Mouse (Mus musculus): Measurements from ENCODE around the gene Stat5a. TPM values are rescaled to one million over a fixed set of nuclear protein-coding genes. Genes with fewer than 3 reads are reported as not detected.

Stat5a gene
- polyA plus RNA-seq, 1 experiment: 1.5 TPM

DNA sequence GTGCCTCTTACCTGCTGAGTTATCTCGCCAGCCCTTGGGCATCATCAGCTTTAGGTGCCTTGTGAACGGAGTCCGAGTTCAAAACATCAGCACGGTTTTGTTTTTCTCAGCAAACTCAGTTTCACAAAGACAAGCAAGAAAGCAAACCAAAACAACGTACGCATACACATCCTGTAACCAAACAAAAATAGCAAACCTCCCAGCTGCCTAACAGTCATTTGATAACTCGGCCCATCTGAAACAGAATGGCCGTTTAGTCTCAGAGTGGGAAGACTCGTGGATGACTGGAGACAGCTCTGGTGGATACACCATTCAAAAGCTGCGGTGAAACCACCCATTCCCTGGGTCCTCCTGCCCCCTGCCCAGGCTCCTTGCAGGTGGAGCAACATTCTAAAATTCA, 27.8 kb upstream of the Stat5a start:
- Histone ChIP-seq H3K4me3 (ENCODE audit: insufficient read depth, low read length) (no peak overlapping the region), H3K4me1 (ENCODE audit: control insufficient read depth, insufficient read depth, low read length) (no peaks in the 10 kb centered on the region; the same call in 1 of the 2 replicates), H3K27ac (ENCODE audit: insufficient read depth, low read length) (no peak overlapping the region)
- TF ChIP-seq CTCF (IDR thresholded peaks at IDR 0.05; ENCODE audit: extremely low read depth, insufficient read depth, low read length): no peak
- no peak for TF ChIP-seq POLR2A (IDR thresholded peaks at IDR 0.05; ENCODE audit: extremely low read depth, insufficient read depth, low read length)

DNA sequence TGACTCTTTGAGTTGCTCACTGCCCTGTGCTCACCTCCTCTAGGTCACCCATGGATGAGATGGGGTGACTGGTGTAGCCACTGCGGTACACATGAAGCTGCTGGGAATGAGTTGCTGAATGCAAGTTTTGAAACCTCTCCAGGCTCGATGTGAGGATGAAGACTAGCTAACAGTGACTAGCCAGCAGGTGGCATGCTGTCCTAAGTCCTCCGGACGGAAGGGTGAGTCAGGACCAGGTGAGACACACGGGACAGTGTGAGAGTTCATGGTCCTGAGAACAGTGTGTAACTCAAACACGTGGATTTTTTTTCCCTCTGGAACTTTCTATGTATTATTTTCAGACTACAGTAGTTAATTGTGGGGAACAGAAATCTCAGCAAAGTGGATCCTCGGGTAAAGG, 25.7 kb upstream of the Stat5a start:
- H3K27ac ChIP-seq (ENCODE audit: insufficient read depth, low read length): no peak overlapping the region
- TF ChIP-seq CTCF (IDR thresholded peaks at IDR 0.05; ENCODE audit: extremely low read depth, insufficient read depth, low read length): 0 out of 2 replicates have a peak, but pooled peaks have one; percentile 25
- no peak for TF ChIP-seq POLR2A (IDR thresholded peaks at IDR 0.05; ENCODE audit: extremely low read depth, insufficient read depth, low read length)
- no peaks in the 10 kb centered on the region; the same call in 1 of the 2 replicates for H3K4me1 ChIP-seq (ENCODE audit: control insufficient read depth, insufficient read depth, low read length)
- no peak overlapping the region for H3K4me3 ChIP-seq (ENCODE audit: insufficient read depth, low read length)

DNA sequence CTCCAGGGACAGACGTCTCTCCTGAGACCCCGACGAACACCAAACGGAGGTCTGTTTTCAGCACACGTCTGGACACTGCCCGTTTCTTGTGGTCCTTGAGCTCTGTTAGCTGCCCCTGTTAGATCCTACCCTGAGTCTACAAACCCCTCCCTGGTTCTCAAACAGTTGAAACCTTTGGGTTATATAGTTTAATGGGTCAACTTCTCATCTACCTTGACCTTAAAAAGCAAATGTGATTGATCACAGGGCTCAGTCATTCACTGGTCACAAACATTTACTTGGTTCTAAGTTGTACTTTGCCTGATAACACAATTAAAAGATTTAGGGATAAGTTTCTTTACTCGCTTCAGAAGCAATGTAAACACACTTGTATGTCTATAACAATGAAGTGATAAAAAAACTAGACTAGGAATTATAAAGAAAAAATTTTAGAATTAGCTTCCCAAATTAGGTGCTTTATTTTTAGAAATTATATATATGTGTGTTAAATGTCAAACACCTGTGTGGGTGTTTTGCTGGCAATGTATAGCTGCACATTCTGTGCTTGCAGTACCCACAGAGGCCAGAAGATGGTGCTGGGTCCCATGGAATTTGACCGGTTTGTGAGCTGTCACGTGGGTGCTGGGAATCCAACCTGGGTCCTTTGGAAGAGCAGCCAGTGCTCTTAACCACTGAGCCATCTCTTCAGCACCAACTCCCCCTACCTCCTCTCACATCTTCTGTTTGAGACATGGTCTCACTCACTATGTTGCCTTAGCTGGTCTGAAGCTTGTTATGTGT, 22.0 kb upstream of the Stat5a start:
- Histone ChIP-seq H3K27ac (ENCODE audit: insufficient read depth, low read length) (no peak overlapping the region), H3K4me1 (ENCODE audit: control insufficient read depth, insufficient read depth, low read length) (no peaks in the 10 kb centered on the region), H3K4me3 (ENCODE audit: insufficient read depth, low read length) (no peak overlapping the region)
- no peak for TF ChIP-seq POLR2A (IDR thresholded peaks at IDR 0.05; ENCODE audit: extremely low read depth, insufficient read depth, low read length)
- TF ChIP-seq CTCF (IDR thresholded peaks at IDR 0.05; ENCODE audit: extremely low read depth, insufficient read depth, low read length): no peak

DNA sequence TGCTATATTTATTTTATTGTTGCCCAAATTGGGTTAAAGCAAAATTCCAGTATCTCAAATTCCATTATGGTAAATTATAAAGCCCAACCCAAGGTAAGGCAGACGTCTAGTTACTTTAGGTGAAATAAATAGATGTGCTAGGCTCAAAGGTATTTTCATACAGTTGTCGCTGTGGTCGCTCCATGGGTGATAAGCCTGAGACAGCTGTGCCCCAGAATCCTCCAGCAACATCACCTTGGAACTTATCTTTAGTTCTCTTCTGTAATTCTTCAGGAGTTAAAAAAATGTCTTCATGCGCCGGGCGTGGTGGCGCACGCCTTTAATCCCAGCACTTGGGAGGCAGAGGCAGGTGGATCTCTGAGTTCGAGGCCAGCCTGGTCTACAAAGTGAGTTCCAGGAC, 20.3 kb upstream of the Stat5a start:
- no peak for TF ChIP-seq CTCF (IDR thresholded peaks at IDR 0.05; ENCODE audit: extremely low read depth, insufficient read depth, low read length)
- no peak for TF ChIP-seq POLR2A (IDR thresholded peaks at IDR 0.05; ENCODE audit: extremely low read depth, insufficient read depth, low read length)
- H3K4me1 ChIP-seq (ENCODE audit: control insufficient read depth, insufficient read depth, low read length): no peaks in the 10 kb centered on the region
- no peak overlapping the region for H3K4me3 ChIP-seq (ENCODE audit: insufficient read depth, low read length)
- H3K27ac ChIP-seq (ENCODE audit: insufficient read depth, low read length): no peak overlapping the region

DNA sequence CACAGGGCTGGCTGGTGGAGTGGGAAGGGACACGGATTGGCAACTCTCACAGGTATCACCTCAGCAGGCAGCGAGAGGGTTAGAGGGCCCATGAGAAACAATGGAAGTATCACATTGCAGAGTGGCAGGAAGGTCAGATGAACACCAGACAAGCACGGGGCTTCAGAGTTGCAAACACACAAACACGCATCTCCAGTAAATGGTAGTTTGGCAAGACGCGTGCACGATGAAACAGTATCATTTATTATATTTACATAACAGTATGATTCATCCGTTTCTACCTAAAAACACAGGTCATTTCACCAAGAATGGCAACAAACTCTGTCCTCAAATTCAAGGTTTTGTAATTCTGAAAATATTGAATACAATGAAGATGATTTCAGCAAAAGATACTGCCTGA, 19.6 kb upstream of the Stat5a start:
- H3K4me3 ChIP-seq (ENCODE audit: insufficient read depth, low read length): no peak overlapping the region
- TF ChIP-seq POLR2A (IDR thresholded peaks at IDR 0.05; ENCODE audit: extremely low read depth, insufficient read depth, low read length) (no peak), CTCF (IDR thresholded peaks at IDR 0.05; ENCODE audit: extremely low read depth, insufficient read depth, low read length) (no peak)
- no peak overlapping the region for H3K27ac ChIP-seq (ENCODE audit: insufficient read depth, low read length)
- H3K4me1 ChIP-seq (ENCODE audit: control insufficient read depth, insufficient read depth, low read length): no peaks in the 10 kb centered on the region

DNA sequence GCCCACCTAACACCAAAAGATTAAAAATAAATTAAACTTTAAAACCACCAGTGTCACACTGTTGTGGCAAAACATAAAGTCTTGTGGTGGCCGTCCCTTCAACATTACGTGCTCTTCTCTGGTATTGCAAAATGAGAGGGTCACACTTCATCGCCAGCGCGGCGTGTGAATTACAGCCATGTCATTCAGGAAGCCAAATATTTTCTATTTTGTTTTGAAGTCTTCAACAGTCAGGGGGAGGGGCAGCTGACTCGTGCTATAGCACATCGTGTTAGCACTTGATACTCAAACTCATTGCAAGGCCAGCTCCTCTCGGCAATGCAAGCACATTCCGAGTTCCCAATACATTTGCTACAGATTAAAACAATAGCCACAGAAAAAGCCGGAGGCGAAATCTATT, 18.3 kb upstream of the Stat5a start:
- TF ChIP-seq CTCF (IDR thresholded peaks at IDR 0.05; ENCODE audit: extremely low read depth, insufficient read depth, low read length) (no peak), POLR2A (IDR thresholded peaks at IDR 0.05; ENCODE audit: extremely low read depth, insufficient read depth, low read length) (no peak)
- Histone ChIP-seq H3K4me3 (ENCODE audit: insufficient read depth, low read length) (no peak overlapping the region), H3K4me1 (ENCODE audit: control insufficient read depth, insufficient read depth, low read length) (no peaks in the 10 kb centered on the region; the same call in 1 of the 2 replicates), H3K27ac (ENCODE audit: insufficient read depth, low read length) (no peak overlapping the region)

DNA sequence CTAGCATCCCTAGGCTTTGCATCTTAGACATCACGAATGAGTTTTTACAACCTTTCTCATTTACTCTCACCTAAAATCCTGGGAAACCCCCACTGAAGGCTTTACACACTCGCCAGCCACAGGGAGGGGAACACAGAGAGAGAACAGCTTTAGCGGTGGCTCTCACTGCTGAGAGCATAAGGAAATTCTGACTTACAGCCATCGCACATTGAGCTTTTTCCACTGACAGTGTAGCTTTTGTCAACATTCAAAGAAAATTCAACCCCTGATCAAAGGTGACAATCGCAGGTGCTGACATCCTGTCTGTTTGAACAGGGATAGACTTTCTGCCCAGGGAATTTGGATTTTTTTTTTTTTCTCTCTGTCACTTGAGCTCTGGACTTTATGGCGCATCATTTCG, 17.1 kb upstream of the Stat5a start:
- Histone ChIP-seq H3K4me3 (ENCODE audit: insufficient read depth, low read length) (no peak overlapping the region), H3K4me1 (ENCODE audit: control insufficient read depth, insufficient read depth, low read length) (no peaks in the 10 kb centered on the region; the same call in 1 of the 2 replicates), H3K27ac (ENCODE audit: insufficient read depth, low read length) (no peak overlapping the region)
- TF ChIP-seq CTCF (IDR thresholded peaks at IDR 0.05; ENCODE audit: extremely low read depth, insufficient read depth, low read length) (no peak), POLR2A (IDR thresholded peaks at IDR 0.05; ENCODE audit: extremely low read depth, insufficient read depth, low read length) (no peak)

DNA sequence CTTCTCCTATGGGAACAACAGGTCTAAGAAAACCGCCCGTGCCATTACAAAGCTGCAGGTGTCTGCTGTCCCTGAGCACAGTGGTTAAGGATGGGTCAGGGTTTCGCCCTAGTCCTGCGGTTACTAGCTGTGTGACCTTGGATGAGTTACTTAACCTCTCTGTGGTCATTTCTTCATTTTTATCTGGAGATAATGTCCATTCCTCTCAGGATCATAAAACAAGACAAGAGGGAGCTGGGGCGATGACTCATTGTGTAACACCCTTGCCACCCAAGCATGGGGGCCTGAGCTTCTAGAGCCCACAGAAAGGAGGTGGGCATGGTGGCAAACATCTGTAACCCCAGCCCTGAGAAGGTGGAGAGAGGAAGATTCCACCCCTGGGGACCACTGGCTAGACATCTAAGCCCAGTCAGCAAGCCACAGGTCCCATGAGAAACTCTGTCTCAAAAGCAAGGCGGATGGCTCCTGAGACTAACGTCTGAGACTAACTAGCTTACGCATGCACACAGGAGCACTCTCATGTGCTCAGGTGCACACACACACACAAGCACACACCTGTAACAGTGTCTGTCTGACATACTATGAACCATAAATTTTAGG, 16.0 kb upstream of the Stat5a start:
- no peak overlapping the region for H3K4me3 ChIP-seq (ENCODE audit: insufficient read depth, low read length)
- H3K27ac ChIP-seq (ENCODE audit: insufficient read depth, low read length): no peak overlapping the region
- TF ChIP-seq POLR2A (IDR thresholded peaks at IDR 0.05; ENCODE audit: extremely low read depth, insufficient read depth, low read length): no peak
- TF ChIP-seq CTCF (IDR thresholded peaks at IDR 0.05; ENCODE audit: extremely low read depth, insufficient read depth, low read length): no peak
- no peaks in the 10 kb centered on the region; the same call in 1 of the 2 replicates for H3K4me1 ChIP-seq (ENCODE audit: control insufficient read depth, insufficient read depth, low read length)

DNA sequence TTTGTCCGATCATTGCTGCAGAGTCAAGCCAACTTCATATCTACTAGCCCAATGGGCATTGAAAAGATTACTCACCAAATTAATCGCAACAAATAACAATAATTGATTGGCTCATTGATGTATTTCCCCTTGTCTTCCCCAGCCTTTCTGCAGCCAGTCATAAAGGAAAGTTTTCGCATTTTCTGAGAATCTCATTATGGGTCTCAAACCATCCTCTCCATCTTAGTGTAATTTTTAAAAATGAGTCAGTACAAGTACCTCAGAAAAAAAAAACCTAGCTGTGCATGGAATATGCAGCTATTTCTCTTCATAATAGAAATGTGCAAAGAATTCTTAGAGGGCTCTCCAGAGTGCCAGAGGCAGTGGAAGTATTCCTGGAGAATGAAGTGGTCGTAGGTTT, 15.0 kb upstream of the Stat5a start:
- TF ChIP-seq CTCF (IDR thresholded peaks at IDR 0.05; ENCODE audit: extremely low read depth, insufficient read depth, low read length): no peak
- no peak for TF ChIP-seq POLR2A (IDR thresholded peaks at IDR 0.05; ENCODE audit: extremely low read depth, insufficient read depth, low read length)
- H3K4me1 ChIP-seq (ENCODE audit: control insufficient read depth, insufficient read depth, low read length): peaks cover 1% of the 10 kb centered on the region; the same call in 1 of the 2 replicates
- no peak overlapping the region for H3K4me3 ChIP-seq (ENCODE audit: insufficient read depth, low read length)
- no peak overlapping the region for H3K27ac ChIP-seq (ENCODE audit: insufficient read depth, low read length)

DNA sequence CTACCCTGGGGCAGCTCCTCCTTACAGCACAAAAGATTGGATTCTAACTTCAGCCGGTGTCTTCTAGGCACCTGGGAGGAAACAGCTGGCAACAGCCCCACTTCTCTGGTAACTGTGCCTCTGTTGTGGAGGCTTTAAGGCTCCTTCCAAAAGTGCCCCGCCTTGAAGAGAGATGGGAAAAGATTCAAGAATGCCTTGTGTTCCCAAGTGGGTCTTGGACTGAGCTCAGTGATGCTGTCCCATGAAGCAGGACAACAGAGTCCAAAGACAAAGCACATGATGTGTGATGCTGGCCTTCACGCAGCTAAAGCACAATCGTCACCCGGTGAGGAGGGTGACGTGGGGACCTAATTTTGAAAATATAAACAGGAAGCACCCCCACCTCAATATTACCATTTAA, 13.4 kb upstream of the Stat5a start:
- H3K4me1 ChIP-seq (ENCODE audit: control insufficient read depth, insufficient read depth, low read length): peaks cover 1% of the 10 kb centered on the region; the same call in 1 of the 2 replicates
- H3K4me3 ChIP-seq (ENCODE audit: insufficient read depth, low read length): no peak overlapping the region
- H3K27ac ChIP-seq (ENCODE audit: insufficient read depth, low read length): no peak overlapping the region
- no peak for TF ChIP-seq CTCF (IDR thresholded peaks at IDR 0.05; ENCODE audit: extremely low read depth, insufficient read depth, low read length)
- TF ChIP-seq POLR2A (IDR thresholded peaks at IDR 0.05; ENCODE audit: extremely low read depth, insufficient read depth, low read length): no peak

All from cortical plate, adult 2 months (tissue).